Mouse (Mus musculus): ENCODE data around the gene Ptprh.

- TF ChIP-seq CTCF (IDR thresholded peaks at IDR 0.05; ENCODE audit: borderline replicate concordance, control insufficient read depth, extremely low read depth, insufficient read depth, low read length, poor library complexity) (no peak), POLR2A (IDR thresholded peaks at IDR 0.05; ENCODE audit: control insufficient read depth, extremely low read depth, insufficient read depth, low read length, poor library complexity) (no peak)
Observed at GRCm38 (mm10) chr7:4511489-4512224, 92.2 kb downstream of the Ptprh start.

Data from thymus, adult 2 months (tissue).